Mouse (Mus musculus) gastrocnemius, postnatal 14 days (tissue): ENCODE measurements around the gene Pnkd. TPM values are rescaled to one million over a fixed set of nuclear protein-coding genes. Genes with fewer than 3 reads are reported as not detected.
"Not testable (repeated sequence)": the region's sequence is repeated elsewhere in the genome, so short reads cannot be mapped to it uniquely, and the experiment has no call there.

Source experiments
- DNase-seq: peaks from one replicate; pipeline ENCODE4 v3.0.0; 2021; ENCODE audit warnings: mixed read lengths
- intact Hi-C: fragments of 180-260 bp; cut with DNase I; formaldehyde crosslinking; loops from one replicate; pipeline ENCODE4 v1.15.1; 2025; ENCODE audit warnings: low total_unique reads
- total RNA-seq, 2 experiments: library from RNA; stranded (reverse); gene quantifications; 2 replicates each; pipeline ENCODE4 v1.2.3; 2021

Gene Pnkd
- total RNA-seq, 2 experiments from 2014 or later, result 59.8 to 72.1 TPM

- intact Hi-C loops, result no loop called here
- no peak for DNase-seq
Measured at GRCm38 (mm10) chr1:74275015-74275414, 9.7 kb upstream of the Pnkd start.

- no peak for DNase-seq
- intact Hi-C loops, result no loop called here
Measured at GRCm38 (mm10) chr1:74277041-74277440, 7.7 kb upstream of the Pnkd start.

GRCm38 (mm10) chr1:74277883-74278537 lies 6.7 kb upstream of the Pnkd start:
- no peak for DNase-seq
- intact Hi-C loops, result no loop called here

- DNase-seq, result no peak
- intact Hi-C loops, result no loop called here
Measured at GRCm38 (mm10) chr1:74278538-74278937, 6.2 kb upstream of the Pnkd start, which contains the start of gene Gpbar1. Gpbar1 (plus strand) TSS chr1:74278550.

GRCm38 (mm10) chr1:74278988-74279387 lies 5.7 kb upstream of the Pnkd start:
- intact Hi-C loops, result no loop called here
- DNase-seq, result no peak

- DNase-seq, result no peak
Measured at GRCm38 (mm10) chr1:74280591-74281325, 4.0 kb upstream of the Pnkd start.

GRCm38 (mm10) chr1:74281372-74281771 lies 3.4 kb upstream of the Pnkd start:
- intact Hi-C loops, result loop anchor here (5.0 to 10.0 kb wide), 2 partner anchors 44 to 173 kb away; partner anchors contain the start of gene Arpc2
- no peak for DNase-seq

More at GRCm38 (mm10) chr1:74280591-74281325, 4.0 kb upstream of the Pnkd start:
- intact Hi-C loops, result loop anchor here (5.0 to 10.0 kb wide), 2 partner anchors 43 to 174 kb away; partner anchors contain the start of gene Arpc2

- no peak for DNase-seq
- intact Hi-C loops, result loop anchor here (5.0 to 10.0 kb wide), 2 partner anchors 45 to 173 kb away; partner anchors contain the start of gene Arpc2
Measured at GRCm38 (mm10) chr1:74281886-74282285, 2.8 kb upstream of the Pnkd start.

GRCm38 (mm10) chr1:74282896-74283625 lies 1.7 kb upstream of the Pnkd start:
- intact Hi-C loops, result loop anchor here (5.0 to 10.0 kb wide), 2 partner anchors 46 to 172 kb away; partner anchors contain the start of gene Arpc2
- no peak for DNase-seq

- DNase-seq, result peak; percentile 71
- intact Hi-C loops, result loop anchor here (5.0 to 10.0 kb wide), 2 partner anchors 47 to 171 kb away; partner anchors contain the start of gene Arpc2
Measured at GRCm38 (mm10) chr1:74283686-74284463, 855 bp upstream of the Pnkd start.

GRCm38 (mm10) chr1:74285212-74286010 lies 681 bp downstream of the Pnkd start:
- intact Hi-C loops, result loop anchor here (10.0 kb wide), 1 partner anchor 169 kb away; no protein-coding TSS in a partner anchor
- no peak for DNase-seq

- DNase-seq, result not testable (repeated sequence)
- intact Hi-C loops, result loop anchor here (10.0 kb wide), 1 partner anchor 168 kb away; no protein-coding TSS in a partner anchor
Measured at GRCm38 (mm10) chr1:74286869-74287607, 2.3 kb downstream of the Pnkd start.

GRCm38 (mm10) chr1:74288327-74288726 lies 3.6 kb downstream of the Pnkd start:
- intact Hi-C loops, result loop anchor here (10.0 kb wide), 1 partner anchor 166 kb away; no protein-coding TSS in a partner anchor
- DNase-seq, result no peak

GRCm38 (mm10) chr1:74289248-74289647 lies 4.5 kb downstream of the Pnkd start:
- no peak for DNase-seq
- intact Hi-C loops, result loop anchor here (10.0 kb wide), 1 partner anchor 166 kb away; no protein-coding TSS in a partner anchor

- intact Hi-C loops, result loop anchor here (10.0 kb wide), 1 partner anchor 165 kb away; no protein-coding TSS in a partner anchor
- no peak for DNase-seq
Measured at GRCm38 (mm10) chr1:74289740-74290139, 5.0 kb downstream of the Pnkd start.

- no peak for DNase-seq
- intact Hi-C loops, result no loop called here
Measured at GRCm38 (mm10) chr1:74290141-74290540, 5.4 kb downstream of the Pnkd start.

- intact Hi-C loops, result no loop called here
Measured at GRCm38 (mm10) chr1:74292331-74293020, 7.7 kb downstream of the Pnkd start.

More at GRCm38 (mm10) chr1:74292331-74293020, 7.7 kb downstream of the Pnkd start:
- no peak for DNase-seq
